Mouse (Mus musculus) hindbrain, embryonic 14.5 days (tissue): ENCODE results near the gene Erbin. TPM values are rescaled to one million over a fixed set of nuclear protein-coding genes. Genes with fewer than 3 reads are reported as not detected.

ENCODE experiments used
- ATAC-seq: fragments of 200-750 bp; cut with Nextera tagmentation; 2 replicates; pipeline ENCODE4 v1.8.0; 2017; ENCODE audit warnings: moderate number of reproducible peaks, mild to moderate bottlenecking, moderate TSS enrichment, moderate library complexity; ENCODE audit not compliant: low FRiP score
- DNase-seq: peaks from one replicate; pipeline ENCODE4 v3.0.0-alpha.2; 2015; ENCODE audit warnings: low spot score
- H3K27ac ChIP-seq: fragments of 300-500 bp; sonication (generic); 2 replicates; pipeline ENCODE4 v1.5.1; 2014; ENCODE audit warnings: mild to moderate bottlenecking, moderate library complexity
- H3K27me3 ChIP-seq: fragments of 300-500 bp; sonication (generic); 2 replicates; pipeline ENCODE4 v1.6.1; 2014; ENCODE audit warnings: mild to moderate bottlenecking, low read length, mixed read lengths; ENCODE audit not compliant: control insufficient read depth, insufficient read depth
- H3K36me3 ChIP-seq: fragments of 300-500 bp; sonication (generic); replicated peaks from 2 replicates; pipeline ENCODE4 v1.6.1; 2014; ENCODE audit not compliant: control insufficient read depth, insufficient read depth
- H3K4me1 ChIP-seq: fragments of 300-500 bp; sonication (generic); replicated peaks from 2 replicates; pipeline ENCODE4 v1.6.1; 2014; ENCODE audit warnings: antibody characterized with exemption, low read length, mixed read lengths; ENCODE audit not compliant: control insufficient read depth, insufficient read depth
- H3K4me2 ChIP-seq: fragments of 300-500 bp; sonication (generic); replicated peaks from 2 replicates; pipeline ENCODE4 v1.6.1; 2014; ENCODE audit warnings: mild to moderate bottlenecking, moderate library complexity
- H3K4me3 ChIP-seq: fragments of 300-500 bp; sonication (generic); replicated peaks from 2 replicates; pipeline ENCODE4 v1.5.1; 2014; ENCODE audit warnings: mild to moderate bottlenecking, low read length
- H3K9ac ChIP-seq: fragments of 300-500 bp; sonication (generic); 2 replicates; pipeline ENCODE4 v1.6.1; 2014
- H3K9me3 ChIP-seq: fragments of 300-500 bp; sonication (generic); 2 replicates; pipeline ENCODE4 v1.6.1; 2016; ENCODE audit warnings: low read length; ENCODE audit not compliant: control insufficient read depth
- WGBS: fragments of 180-500 bp; shearing (Covaris S2); extraction: QIAGEN DNeasy Blood & Tissue Kit; methylation state at CpG from one replicate; pipeline ENCODE4 v1.1.7; 2014; 5-methylcytosine and 5-hydroxymethylcytosine counted together
- polyA plus RNA-seq: library from polyadenylated mRNA; unstranded; fragments of >200 nt; fragmentation: Nextera tagmentation; extraction: Ambion mirVana; gene quantifications from 2 replicates; pipeline ENCODE4 v1.2.1, GENCODE M21; 2014

Gene Erbin
- polyA plus RNA-seq, 1 experiment from 2014 or later = 16.5 TPM

DNA sequence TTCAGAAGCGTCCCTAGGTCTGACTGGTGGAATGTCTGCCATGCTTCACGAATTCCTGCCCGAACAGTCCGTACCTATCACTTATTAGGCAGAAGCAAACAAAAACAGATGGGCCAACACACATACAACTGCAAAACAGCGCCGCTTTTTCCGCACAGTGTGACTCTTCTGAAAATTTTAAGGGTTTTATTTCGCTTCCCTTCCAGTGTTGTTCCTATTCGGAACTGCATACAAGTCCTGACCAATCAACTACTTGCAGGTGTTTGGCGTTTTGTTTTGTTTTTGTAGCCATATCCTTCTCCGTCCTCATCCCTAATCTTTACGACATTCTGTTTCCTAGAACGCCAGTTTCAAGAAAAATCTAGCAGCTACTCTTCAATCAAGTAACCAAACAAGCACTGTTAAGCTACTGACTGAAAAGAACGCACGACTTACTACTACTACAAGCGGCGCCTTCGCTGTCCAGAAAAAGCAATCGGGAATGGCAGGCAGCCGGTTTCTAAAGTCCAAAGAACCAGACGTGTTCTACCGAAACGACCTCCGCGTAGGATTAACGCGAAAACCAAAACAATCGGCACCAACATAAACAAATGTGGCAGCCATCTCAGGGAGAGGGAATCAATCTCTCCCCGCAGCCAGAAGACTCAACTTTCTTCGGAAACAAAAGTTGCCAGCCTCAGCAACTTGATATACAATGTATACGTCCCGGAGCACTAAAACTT, 919 bp downstream of the Erbin start:
- H3K4me2 ChIP-seq = peak overlapping the region; percentile 87
- no peaks in the 10 kb centered on the region for H3K9me3 ChIP-seq
- ATAC-seq = no peak
- H3K4me1 ChIP-seq = peaks cover 33% of the 10 kb centered on the region
- H3K27ac ChIP-seq = peak overlapping the region; percentile 99
- H3K27me3 ChIP-seq = 0 out of 2 replicates have a peak, but pooled peaks cover 4% of the 10 kb centered on the region
- peak; percentile 47 for DNase-seq
- under 1% methylated on average over 32 of the region's 32 CpGs for WGBS
- peak overlapping the region; percentile 70 for H3K4me3 ChIP-seq
- peak overlapping the region; percentile 98 for H3K9ac ChIP-seq
- H3K36me3 ChIP-seq = no peaks in the 10 kb centered on the region

DNA sequence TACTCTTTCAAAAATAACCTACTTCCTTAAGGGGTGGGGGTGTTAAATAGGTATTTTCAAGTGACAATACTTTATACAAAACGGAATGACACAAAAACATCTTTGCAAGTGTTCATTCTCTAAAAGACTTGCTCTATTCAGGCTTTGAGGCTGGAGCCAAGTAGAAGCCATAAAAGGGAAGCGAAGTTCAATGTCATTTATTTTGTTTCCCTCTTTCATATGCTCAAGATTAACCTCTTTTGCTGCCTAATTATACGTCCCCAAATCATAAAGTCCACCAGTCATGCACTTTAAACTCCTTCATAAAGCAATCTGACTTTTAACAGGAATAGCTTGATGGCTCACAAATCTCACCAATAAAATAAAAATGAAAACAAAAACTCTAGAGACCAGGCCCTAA, 1.9 kb downstream of the Erbin start:
- H3K9ac ChIP-seq = peak overlapping the region; percentile 98
- H3K4me3 ChIP-seq = peak overlapping the region; percentile 70
- no peak for ATAC-seq

DNA sequence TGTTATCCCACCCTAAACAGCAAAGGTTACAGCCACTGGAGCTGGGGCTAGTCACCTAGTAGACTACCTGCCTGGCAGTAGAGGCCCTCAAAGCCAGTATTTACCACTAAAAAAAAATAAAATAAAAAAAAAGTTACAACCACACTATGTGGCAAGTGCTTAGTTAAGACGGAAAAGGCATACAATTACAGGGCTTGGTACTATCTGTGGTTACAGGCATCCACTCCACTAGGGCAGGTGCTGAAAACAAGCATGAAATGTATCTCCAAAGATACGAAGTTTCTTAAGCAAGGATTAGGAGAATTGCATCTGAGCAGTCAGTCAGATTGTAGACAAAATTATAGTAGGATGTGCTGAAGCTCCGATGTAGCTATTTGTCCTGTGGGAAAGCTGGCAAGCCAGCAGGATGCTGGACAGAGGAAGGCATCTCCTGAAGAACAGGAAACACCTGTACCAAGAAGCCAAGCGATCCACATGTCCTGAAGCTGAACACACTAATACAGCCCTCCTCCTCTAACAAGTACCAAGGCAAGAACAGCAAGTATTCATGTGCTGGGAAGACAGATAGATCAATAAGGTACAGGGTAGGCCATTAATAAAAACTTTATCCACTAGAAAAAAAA, 6.1 kb downstream of the Erbin start:
- DNase-seq = no peak
- Histone ChIP-seq H3K4me3 (no peak overlapping the region), H3K9me3 (no peaks in the 10 kb centered on the region), H3K4me1 (peaks cover 23% of the 10 kb centered on the region), H3K36me3 (no peaks in the 10 kb centered on the region), H3K4me2 (no peak overlapping the region), H3K9ac (no peak overlapping the region), H3K27me3 (no peaks in the 10 kb centered on the region), H3K27ac (no peak overlapping the region)
- WGBS = 88% methylated on average over 4 of the region's 4 CpGs
- no peak for ATAC-seq

More for the DNA sequence above, 1.9 kb downstream of the Erbin start:
- H3K4me2 ChIP-seq = peak overlapping the region; percentile 87
- H3K27ac ChIP-seq = no peak overlapping the region
- no peaks in the 10 kb centered on the region for H3K36me3 ChIP-seq
- 18% methylated on average over 3 of the region's 3 CpGs for WGBS
- peaks cover 33% of the 10 kb centered on the region for H3K4me1 ChIP-seq
- no peak for DNase-seq
- H3K9me3 ChIP-seq = no peaks in the 10 kb centered on the region
- no peaks in the 10 kb centered on the region for H3K27me3 ChIP-seq

DNA sequence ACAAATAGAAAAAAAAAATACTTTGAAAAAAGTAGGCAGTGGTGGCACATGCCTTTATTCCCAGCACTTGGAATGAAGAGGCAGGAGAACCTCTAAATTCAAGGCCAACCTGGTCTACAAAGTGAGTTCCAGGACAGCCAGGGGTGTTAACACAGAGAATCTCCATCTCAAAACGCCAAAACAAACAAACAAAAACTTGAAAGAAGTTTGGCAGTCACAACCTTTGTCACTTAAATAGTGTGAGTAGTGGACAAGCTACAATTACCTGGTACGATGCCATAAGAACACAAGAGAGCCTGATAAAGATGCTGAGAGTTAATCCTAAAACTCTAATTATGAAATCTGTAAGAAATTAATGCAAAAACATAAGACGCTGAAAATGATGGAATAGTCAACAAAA, 8.0 kb downstream of the Erbin start:
- H3K9ac ChIP-seq = no peak overlapping the region
- no peaks in the 10 kb centered on the region for H3K27me3 ChIP-seq
- H3K4me1 ChIP-seq = peaks cover 13% of the 10 kb centered on the region; the same call in 1 of the 2 replicates
- WGBS = 86% methylated on average over 3 of the region's 3 CpGs
- no peak for DNase-seq
- H3K4me3 ChIP-seq = no peak overlapping the region
- no peak overlapping the region for H3K4me2 ChIP-seq
- H3K27ac ChIP-seq = no peak overlapping the region
- no peaks in the 10 kb centered on the region for H3K36me3 ChIP-seq
- no peak for ATAC-seq
- no peaks in the 10 kb centered on the region for H3K9me3 ChIP-seq

DNA sequence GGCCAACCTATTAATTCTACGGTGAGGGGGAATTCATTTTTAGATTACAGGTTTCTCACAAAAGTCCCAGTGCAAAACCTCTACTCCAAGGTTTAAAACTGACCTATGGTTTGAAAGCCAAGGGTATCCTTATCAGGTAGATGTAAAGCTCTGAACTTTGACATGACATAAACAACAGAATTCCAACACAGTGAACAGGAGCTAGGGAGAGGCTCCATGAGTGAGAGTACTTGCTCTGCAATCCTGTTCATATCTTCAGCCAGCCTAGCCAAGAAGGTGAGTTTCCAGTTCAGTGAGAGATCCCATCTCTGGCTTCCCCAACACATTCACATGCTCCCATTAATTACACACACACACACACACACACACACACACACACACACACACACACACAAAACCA, 9.7 kb downstream of the Erbin start:
- Histone ChIP-seq H3K36me3 (no peaks in the 10 kb centered on the region), H3K4me2 (no peak overlapping the region), H3K27ac (no peak overlapping the region), H3K4me1 (no peaks in the 10 kb centered on the region), H3K9me3 (no peaks in the 10 kb centered on the region), H3K9ac (no peak overlapping the region), H3K4me3 (no peak overlapping the region), H3K27me3 (no peaks in the 10 kb centered on the region)
- 92% methylated on average over 1 of the region's 1 CpGs for WGBS
- no peak for DNase-seq
- no peak for ATAC-seq

DNA sequence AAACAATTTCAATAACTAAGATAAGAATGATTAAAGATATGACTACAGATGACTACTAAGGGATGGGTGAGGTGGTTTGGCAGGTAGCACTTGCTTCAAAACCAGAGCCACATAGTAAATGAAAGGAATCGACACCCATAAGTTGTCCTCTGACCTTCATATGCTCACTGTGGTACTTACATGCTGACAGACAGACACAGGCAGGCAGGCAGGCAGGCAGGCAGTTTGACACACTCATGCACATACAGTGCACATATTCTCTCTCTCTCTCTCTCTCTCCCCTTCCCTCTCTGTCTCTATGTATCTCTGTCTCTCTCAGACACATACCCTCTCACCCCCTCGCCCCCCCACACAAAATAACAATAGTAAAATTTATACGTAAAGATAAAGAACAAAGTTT, 10.4 kb downstream of the Erbin start:
- no peaks in the 10 kb centered on the region for H3K4me1 ChIP-seq
- no peak overlapping the region for H3K4me2 ChIP-seq
- no peak for DNase-seq
- 82% methylated on average over 3 of the region's 3 CpGs for WGBS
- no peak overlapping the region for H3K4me3 ChIP-seq
- no peak for ATAC-seq
- no peak overlapping the region for H3K27ac ChIP-seq
- H3K9ac ChIP-seq = no peak overlapping the region
- no peaks in the 10 kb centered on the region for H3K36me3 ChIP-seq
- H3K27me3 ChIP-seq = no peaks in the 10 kb centered on the region
- H3K9me3 ChIP-seq = no peaks in the 10 kb centered on the region

DNA sequence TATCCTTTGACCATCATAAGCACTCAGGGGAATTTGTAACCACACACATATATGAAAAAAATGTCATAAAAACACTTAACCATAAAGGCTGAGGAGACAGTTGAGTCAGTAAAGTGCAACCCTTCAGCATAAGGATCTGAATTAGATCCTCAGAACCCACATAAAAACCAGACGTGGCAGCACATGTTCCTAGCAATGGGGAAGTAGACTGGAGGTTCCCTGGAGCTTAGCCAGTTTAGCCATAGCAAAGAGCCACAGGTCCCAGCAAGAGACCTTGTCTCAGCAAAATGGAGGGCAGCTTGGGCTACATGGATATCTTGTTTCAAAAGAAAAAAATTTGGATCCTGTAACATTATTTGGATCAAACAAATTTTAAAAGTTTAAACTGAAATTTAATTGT, 20.3 kb downstream of the Erbin start:
- no peak for DNase-seq
- ATAC-seq = no peak
- no peaks in the 10 kb centered on the region for H3K4me1 ChIP-seq
- 97% methylated on average over 1 of the region's 1 CpGs for WGBS
- H3K36me3 ChIP-seq = no peaks in the 10 kb centered on the region
- H3K9ac ChIP-seq = no peak overlapping the region
- no peak overlapping the region for H3K4me3 ChIP-seq
- no peak overlapping the region for H3K27ac ChIP-seq
- no peak overlapping the region for H3K4me2 ChIP-seq
- H3K9me3 ChIP-seq = peaks cover 3% of the 10 kb centered on the region; the same call in 1 of the 2 replicates
- no peaks in the 10 kb centered on the region for H3K27me3 ChIP-seq

DNA sequence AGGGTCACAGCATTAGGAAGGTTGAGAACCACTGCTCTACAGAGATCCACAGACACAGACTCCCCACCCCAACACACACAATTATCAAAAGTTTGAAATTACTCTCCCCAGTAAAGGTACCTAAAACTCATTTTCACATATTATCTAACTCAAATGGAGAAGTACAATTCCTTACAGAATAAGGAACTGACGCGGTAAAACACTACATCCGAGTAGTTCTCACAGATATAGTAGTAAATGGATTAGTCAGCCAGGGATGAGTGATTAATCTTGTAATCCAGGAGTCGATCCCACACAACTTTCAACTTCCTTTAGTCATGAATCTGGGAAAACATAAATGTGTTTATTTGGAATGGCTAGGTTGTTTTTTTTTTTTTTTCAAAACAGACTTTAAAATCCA, 22.7 kb downstream of the Erbin start:
- Histone ChIP-seq H3K27me3 (no peaks in the 10 kb centered on the region), H3K4me1 (0 out of 2 replicates have a peak, but pooled peaks cover 4% of the 10 kb centered on the region), H3K9me3 (peaks cover 3% of the 10 kb centered on the region; the same call in 1 of the 2 replicates), H3K36me3 (no peaks in the 10 kb centered on the region), H3K27ac (no peak overlapping the region), H3K9ac (no peak overlapping the region), H3K4me3 (no peak overlapping the region), H3K4me2 (no peak overlapping the region)
- DNase-seq (no peak), ATAC-seq (no peak)
- 95% methylated on average over 4 of the region's 4 CpGs for WGBS

DNA sequence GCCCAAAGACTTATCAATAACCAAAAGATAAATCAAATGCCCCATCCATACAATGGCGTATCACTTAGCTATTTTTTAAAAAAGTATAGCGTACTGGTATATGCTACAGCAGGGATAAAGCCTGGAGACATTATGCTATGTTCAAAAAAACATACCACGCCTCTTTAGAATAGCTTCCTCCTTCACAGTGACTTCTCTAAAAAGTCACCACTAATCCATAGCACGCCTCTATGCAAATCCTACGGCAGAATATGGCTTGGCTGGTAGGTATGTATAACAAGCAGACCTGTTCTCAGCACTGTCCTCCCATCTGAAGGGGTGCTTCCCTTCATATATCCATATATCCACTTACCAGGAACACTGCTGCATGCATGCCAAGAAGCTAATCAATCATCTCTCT, 27.2 kb downstream of the Erbin start:
- 93% methylated on average over 5 of the region's 5 CpGs for WGBS
- no peak overlapping the region for H3K9ac ChIP-seq
- ATAC-seq = no peak

More for the DNA sequence above, 27.2 kb downstream of the Erbin start:
- H3K27me3 ChIP-seq = no peaks in the 10 kb centered on the region
- no peak for DNase-seq
- H3K4me1 ChIP-seq = peaks cover 14% of the 10 kb centered on the region; the same call in 1 of the 2 replicates
- H3K4me3 ChIP-seq = no peak overlapping the region
- H3K36me3 ChIP-seq = no peaks in the 10 kb centered on the region
- no peak overlapping the region for H3K27ac ChIP-seq
- H3K4me2 ChIP-seq = no peak overlapping the region
- H3K9me3 ChIP-seq = no peaks in the 10 kb centered on the region
